Mouse (Mus musculus) olfactory bulb, adult 2 months (tissue): Measurements from ENCODE around the gene Cbx4. TPM values are rescaled to one million over a fixed set of nuclear protein-coding genes. Genes with fewer than 3 reads are reported as not detected.

Experiments used
- H3K27ac ChIP-seq: fragments of 200-500 bp; 2 replicates; pipeline ENCODE4 v1.5.1; 2012; ENCODE audit warnings: low read depth, low read length; ENCODE audit not compliant: insufficient read depth
- H3K4me1 ChIP-seq: fragments of 200-500 bp; 2 replicates; pipeline ENCODE4 v1.6.1; 2012; ENCODE audit warnings: low read length; ENCODE audit not compliant: control insufficient read depth, insufficient read depth
- H3K4me3 ChIP-seq: fragments of 200-500 bp; 2 replicates; pipeline ENCODE4 v1.5.1; 2012; ENCODE audit warnings: mild to moderate bottlenecking, low read depth, low read length, moderate library complexity; ENCODE audit not compliant: insufficient read depth
- CTCF ChIP-seq: fragments of 200-500 bp; IDR thresholded peaks from 2 replicates; pipeline ENCODE4 v1.5.1; 2012; ENCODE audit warnings: low read depth, mild to moderate bottlenecking, low read length, moderate library complexity; ENCODE audit not compliant: insufficient read depth
- POLR2A ChIP-seq: fragments of 200-500 bp; IDR thresholded peaks from 2 replicates; pipeline ENCODE4 v1.6.1; 2012; ENCODE audit warnings: mild to moderate bottlenecking, low read depth, low read length, moderate library complexity; ENCODE audit not compliant: insufficient read depth
- WGBS: fragments of 180-500 bp; shearing (Covaris S2); methylation state at CpG from one replicate; pipeline ENCODE4 v1.1.7; 2018; 5-methylcytosine and 5-hydroxymethylcytosine counted together
- polyA plus RNA-seq: library from polyadenylated mRNA; stranded (reverse); fragments of >200 nt; gene quantifications from 2 replicates; pipeline ENCODE4 v1.2.4, GENCODE M21; 2012; ENCODE audit warnings: low replicate concordance; ENCODE audit not compliant: missing spikeins, insufficient read depth, insufficient read length

Gene Cbx4
- polyA plus RNA-seq, 1 experiment: not detected

DNA sequence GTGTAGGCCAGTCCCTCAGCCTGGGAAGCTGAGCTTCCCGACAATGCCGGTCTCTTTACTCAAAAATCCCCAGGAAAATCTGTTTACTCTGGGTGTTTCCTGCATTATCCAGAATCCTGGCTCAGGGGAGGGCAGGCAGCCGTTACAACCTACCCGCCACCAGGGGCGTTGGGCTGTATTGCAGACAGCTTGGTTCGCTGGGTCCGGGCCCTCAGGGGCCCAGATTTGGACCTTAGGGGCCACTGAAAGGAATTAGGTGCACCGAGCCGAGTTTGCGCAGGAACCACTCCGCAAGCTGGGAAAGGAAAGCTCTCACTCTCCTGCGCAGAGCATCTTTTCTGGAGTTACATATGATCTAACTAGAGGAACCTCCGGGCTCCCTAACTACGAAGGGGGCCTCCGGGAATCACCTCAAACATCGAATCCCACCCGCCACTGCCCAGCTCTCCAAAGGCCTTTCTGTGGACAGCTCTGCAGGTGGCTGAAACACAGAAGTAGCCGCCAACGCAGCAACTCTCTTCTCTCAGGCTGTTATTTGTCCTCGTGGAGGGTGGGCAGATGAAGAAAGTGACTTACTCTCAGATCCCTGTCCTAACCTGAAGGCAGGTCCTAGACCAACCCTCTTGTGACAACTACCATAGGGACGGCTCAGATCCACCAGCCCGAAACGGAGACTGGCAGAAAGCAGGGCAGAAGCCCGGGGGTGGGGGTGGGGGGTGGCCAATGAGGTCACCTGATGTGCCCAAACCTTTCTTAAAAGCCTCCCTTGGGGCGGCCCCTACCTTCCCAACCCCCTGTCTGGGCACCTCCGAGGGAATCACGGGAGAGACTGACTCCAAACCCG lies 2.6 kb upstream of the Cbx4 start:
- 22% methylated on average over 28 of the region's 28 CpGs for WGBS
- Histone ChIP-seq H3K4me1 (peaks cover 42% of the 10 kb centered on the region), H3K4me3 (no peak overlapping the region), H3K27ac (no peak overlapping the region)
- no peak for TF ChIP-seq POLR2A
- TF ChIP-seq CTCF: no peak

DNA sequence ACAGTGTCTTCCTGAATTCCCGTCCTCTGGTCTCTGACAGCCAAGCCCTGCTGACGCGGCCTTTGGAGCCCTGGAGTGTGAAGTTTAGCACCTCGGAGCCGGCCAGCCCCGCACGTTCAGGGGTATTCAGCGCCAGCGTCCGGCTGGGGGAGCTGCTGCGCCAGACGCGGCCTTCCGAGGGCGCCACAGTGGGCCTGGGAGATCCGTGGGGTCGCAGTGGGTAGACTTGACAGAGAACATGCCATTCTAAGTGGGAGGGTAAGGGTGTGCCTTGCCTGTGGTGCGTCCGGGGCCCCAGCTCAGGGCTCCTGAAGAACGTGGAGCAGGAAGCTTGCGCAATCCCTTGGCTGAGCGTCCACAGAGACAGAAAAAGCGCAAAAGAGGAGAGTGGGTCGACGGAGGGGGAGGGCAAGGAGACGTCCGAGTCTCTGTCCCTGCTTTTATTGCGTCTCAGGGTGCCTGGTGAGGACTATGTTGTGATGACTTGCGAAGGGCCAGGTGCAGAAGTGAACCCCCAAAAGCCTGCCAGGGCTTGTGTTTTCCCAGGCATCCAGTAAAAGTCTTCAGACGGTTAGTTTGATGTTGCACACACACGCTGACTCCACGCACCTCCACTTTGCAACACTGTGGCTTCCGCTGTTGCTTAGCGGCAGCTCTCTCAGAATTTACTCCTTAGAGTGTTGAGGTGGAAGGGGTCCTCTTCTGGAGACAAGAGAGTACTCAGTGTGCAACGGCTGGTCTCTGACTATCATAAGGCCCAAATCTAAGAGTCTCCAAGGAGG lies 1.5 kb upstream of the Cbx4 start:
- H3K4me3 ChIP-seq: no peak overlapping the region
- no peak overlapping the region for H3K27ac ChIP-seq
- 30% methylated on average over 35 of the region's 35 CpGs for WGBS
- no peak for TF ChIP-seq CTCF
- TF ChIP-seq POLR2A: no peak
- H3K4me1 ChIP-seq: peaks cover 53% of the 10 kb centered on the region

DNA sequence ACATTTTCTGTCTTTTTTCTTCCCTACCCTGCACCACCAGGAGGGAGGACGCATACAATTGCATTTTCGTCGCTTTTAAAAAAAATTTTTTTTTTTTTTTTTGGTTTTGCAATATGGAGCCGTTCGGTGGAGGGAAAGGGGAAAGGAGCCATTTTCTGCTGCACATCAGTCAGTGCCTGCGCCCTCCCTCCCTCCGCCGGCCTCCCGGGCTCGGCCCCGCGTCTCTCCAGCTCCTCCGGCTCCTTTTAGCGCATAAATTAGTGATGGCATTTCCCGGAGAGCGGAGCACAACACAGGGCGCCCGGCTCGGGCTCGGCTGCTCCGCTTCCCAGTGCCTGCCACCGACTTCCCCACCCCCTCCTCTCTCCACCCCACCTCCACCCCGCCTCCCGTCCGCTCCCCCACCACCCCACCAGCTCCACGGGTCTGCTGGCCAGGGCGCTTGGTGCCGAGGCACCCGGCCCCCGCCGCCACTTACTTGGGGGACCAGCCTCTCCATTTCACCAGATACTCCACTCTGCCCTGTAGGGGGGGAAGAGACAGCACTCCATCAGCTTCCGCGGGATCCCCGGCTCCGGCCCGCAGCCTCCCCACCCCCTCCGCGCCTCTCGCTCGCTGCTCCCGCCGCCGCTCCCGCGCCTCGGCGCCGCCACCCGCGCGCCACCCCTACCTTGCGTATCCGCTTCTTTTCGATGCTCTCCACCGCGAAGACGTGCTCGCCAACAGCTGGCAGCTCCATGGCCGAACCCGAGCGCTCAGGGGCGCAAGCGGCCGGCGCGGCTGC lies 550 bp downstream of the Cbx4 start:
- peak overlapping the region; percentile 94 for H3K27ac ChIP-seq
- no peak for TF ChIP-seq CTCF
- no peak for TF ChIP-seq POLR2A
- under 1% methylated on average over 66 of the region's 66 CpGs for WGBS
- H3K4me3 ChIP-seq: peak overlapping the region; percentile 69
- peaks cover 64% of the 10 kb centered on the region for H3K4me1 ChIP-seq

GRCm38 (mm10) chr11:119084446-119085278 lies 1.4 kb downstream of the Cbx4 start:
- Histone ChIP-seq H3K4me1 (peaks cover 59% of the 10 kb centered on the region), H3K4me3 (peak overlapping the region; percentile 69), H3K27ac (peak overlapping the region; percentile 94)
- TF ChIP-seq CTCF (no peak), POLR2A (no peak)
- WGBS: 2% methylated on average over 18 of the region's 18 CpGs

DNA sequence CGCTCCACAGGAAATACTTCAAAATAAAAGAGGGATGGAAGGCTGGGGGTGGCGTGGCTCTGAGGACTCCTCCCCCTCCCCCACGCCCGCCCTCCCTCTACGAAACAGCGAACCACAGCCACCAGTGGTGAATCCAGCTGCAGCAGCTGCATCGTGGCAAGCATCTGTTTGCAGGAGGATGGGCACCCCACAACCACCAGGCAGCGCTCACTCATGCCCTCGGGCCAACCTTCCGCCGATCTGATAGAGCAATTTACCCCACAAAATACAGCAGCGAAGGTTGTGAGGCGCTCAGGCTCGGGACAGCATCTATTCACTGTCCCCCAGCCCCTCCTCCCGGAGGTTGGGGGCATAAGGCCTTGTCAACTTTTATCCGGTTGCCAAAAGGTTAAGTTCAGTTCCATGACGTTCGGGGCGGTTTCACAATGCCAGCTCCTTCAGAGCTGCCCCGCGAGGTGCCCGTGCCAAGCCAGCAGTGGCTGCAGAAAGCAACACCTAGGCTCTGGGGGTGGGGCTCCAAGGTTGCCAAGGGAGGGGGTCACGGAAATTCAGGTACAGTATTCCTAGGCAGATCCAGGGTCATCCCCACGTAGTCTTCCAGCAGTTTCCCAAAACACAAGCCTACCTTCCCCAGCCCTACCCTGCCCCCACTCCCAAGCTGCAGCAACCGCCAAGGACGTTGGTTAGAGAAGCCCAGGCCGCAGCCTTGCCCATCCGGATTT lies 2.1 kb downstream of the Cbx4 start:
- Histone ChIP-seq H3K4me3 (peak overlapping the region; percentile 69), H3K4me1 (peaks cover 64% of the 10 kb centered on the region), H3K27ac (peak overlapping the region; percentile 94; the same call in 1 of the 2 replicates)
- 4% methylated on average over 28 of the region's 28 CpGs for WGBS
- TF ChIP-seq POLR2A (no peak), CTCF (no peak)

- H3K27ac ChIP-seq: no peak overlapping the region
- TF ChIP-seq CTCF: no peak
- TF ChIP-seq POLR2A: no peak
- no peak overlapping the region for H3K4me3 ChIP-seq
- 29% methylated on average over 20 of the region's 20 CpGs for WGBS
- peaks cover 73% of the 10 kb centered on the region for H3K4me1 ChIP-seq
Measured at GRCm38 (mm10) chr11:119082638-119083599, 3.1 kb downstream of the Cbx4 start.
